Mouse (Mus musculus): ENCODE measurements around the gene Mief1.

- TF ChIP-seq MAX (IDR thresholded peaks at IDR 0.05; ENCODE audit: low read length) (no peak), JUND (conservative IDR thresholded peaks at IDR 0.05; ENCODE audit: low read depth, low read length) (no peak), NELFE (IDR thresholded peaks at IDR 0.05; ENCODE audit: low read depth, low read length) (no peak), E2F4 (IDR thresholded peaks at IDR 0.05; ENCODE audit: insufficient replicate concordance, low read depth, low read length) (no peak), USF1 (IDR thresholded peaks at IDR 0.05; ENCODE audit: low read depth, low read length) (no peak), POLR2A (IDR thresholded peaks at IDR 0.05; ENCODE audit: low read depth, low read length) (no peak), CTCF (conservative IDR thresholded peaks at IDR 0.05 in 1 of 2, IDR thresholded peaks at IDR 0.05 in 1 of 2; ENCODE audit: low read depth in 2 of 2, low read length in 2 of 2) (no peak), MAZ (IDR thresholded peaks at IDR 0.05; ENCODE audit: low read depth, low read length) (no peak), ZKSCAN1 (IDR thresholded peaks at IDR 0.05; ENCODE audit: borderline replicate concordance, low read depth, low read length) (no peak), EP300 (IDR thresholded peaks at IDR 0.05; ENCODE audit: low read length) (no peak), GABPA (IDR thresholded peaks at IDR 0.05; ENCODE audit: insufficient replicate concordance, low read depth, low read length) (no peak)
These were observed 45.2 kb downstream of the Mief1 start for GRCm38 (mm10) chr15:80279053-80279452.
